17 mouse cellular contexts compared by ENCODE assay signal in genomic region chr1:188260259-188261107, GRCm38 (mm10). TPM values are rescaled to one million over a fixed set of nuclear protein-coding genes. Genes with fewer than 3 reads are reported as not detected.
DNase-seq lines count a peak whose midpoint lies in the region; ATAC-seq and TF ChIP-seq lines count a peak whose summit lies in the region.
"Had no signal": no experiment of that assay in that cellular context is flagged by ENCODE, and none has a peak within 500 bp of the region (broad histone marks: within the 10 kb centered on the region; RNA-seq: fewer than 3 reads in every experiment).

No protein-coding gene starts in this region.

- H3K27me3 ChIP-seq in heart, postnatal 0 days (ENCODE audit: control insufficient read depth, insufficient read depth, low read length), result no peaks in the 10 kb centered on the region
- H3K27me3 ChIP-seq in forebrain, embryonic 15.5 days, result no peaks in the 10 kb centered on the region
- no peaks in the 10 kb centered on the region for H3K27me3 ChIP-seq in midbrain, embryonic 13.5 days
- no peaks in the 10 kb centered on the region for H3K27me3 ChIP-seq in kidney, embryonic 15.5 days
- H3K27me3 ChIP-seq: intestine, embryonic 15.5 days; liver, embryonic 15.5 days had no signal

- H3K4me2 ChIP-seq in heart, postnatal 0 days (ENCODE audit: low read depth, low read length), result no peak overlapping the region
- H3K4me2 ChIP-seq in forebrain, embryonic 15.5 days (replicated peaks), result no peak overlapping the region
- H3K4me2 ChIP-seq in midbrain, embryonic 13.5 days (replicated peaks), result no peak overlapping the region
- no peak overlapping the region for H3K4me2 ChIP-seq in kidney, embryonic 15.5 days
- H3K4me2 ChIP-seq: intestine, embryonic 15.5 days; limb, embryonic 12.5 days; liver, embryonic 15.5 days had no signal

- H3K4me3 ChIP-seq in heart, postnatal 0 days (ENCODE audit: low read depth, low read length), result no peak overlapping the region
- H3K4me3 ChIP-seq in forebrain, embryonic 15.5 days, result no peak overlapping the region
- no peak overlapping the region for H3K4me3 ChIP-seq in midbrain, embryonic 13.5 days (replicated peaks)
- no peak overlapping the region for H3K4me3 ChIP-seq in kidney, embryonic 15.5 days (replicated peaks)
- H3K4me3 ChIP-seq: intestine, embryonic 15.5 days; limb, embryonic 12.5 days; liver, embryonic 15.5 days had no signal

- H3K9me3 ChIP-seq in heart, postnatal 0 days (replicated peaks; ENCODE audit: control insufficient read depth, low read length), result no peaks in the 10 kb centered on the region
- no peaks in the 10 kb centered on the region for H3K9me3 ChIP-seq in forebrain, embryonic 15.5 days
- H3K9me3 ChIP-seq in midbrain, embryonic 13.5 days, result no peaks in the 10 kb centered on the region
- H3K9me3 ChIP-seq in kidney, embryonic 15.5 days (replicated peaks), result no peaks in the 10 kb centered on the region
- H3K9me3 ChIP-seq: intestine, embryonic 15.5 days; limb, embryonic 12.5 days; liver, embryonic 15.5 days had no signal

- peak; percentile 16; the same call in 1 of the 2 replicates for TF ChIP-seq CTCF in heart, postnatal 0 days (IDR thresholded peaks at IDR 0.05; ENCODE audit: low read depth)

- no peaks in the 10 kb centered on the region for H3K4me1 ChIP-seq in heart, postnatal 0 days (ENCODE audit: control insufficient read depth, insufficient read depth)
- peaks cover 19% of the 10 kb centered on the region for H3K4me1 ChIP-seq in forebrain, embryonic 15.5 days
- peaks cover 25% of the 10 kb centered on the region for H3K4me1 ChIP-seq in midbrain, embryonic 13.5 days (replicated peaks)
- no peaks in the 10 kb centered on the region for H3K4me1 ChIP-seq in kidney, embryonic 15.5 days
- H3K4me1 ChIP-seq: intestine, embryonic 15.5 days; liver, embryonic 15.5 days had no signal

- H3K9ac ChIP-seq in heart, postnatal 0 days (replicated peaks; ENCODE audit: low read depth, low read length), result no peak overlapping the region
- H3K9ac ChIP-seq in forebrain, embryonic 15.5 days (replicated peaks), result no peak overlapping the region
- H3K9ac ChIP-seq in midbrain, embryonic 13.5 days (replicated peaks), result no peak overlapping the region
- H3K9ac ChIP-seq in kidney, embryonic 15.5 days, result no peak overlapping the region
- H3K9ac ChIP-seq: intestine, embryonic 15.5 days; limb, embryonic 12.5 days; liver, embryonic 15.5 days had no signal

- no peak for ATAC-seq in heart, postnatal 0 days (ENCODE audit: insufficient read depth, low read depth)
- ATAC-seq in forebrain, embryonic 15.5 days (replicated peaks), result peak; percentile 77
- ATAC-seq in midbrain, embryonic 13.5 days, result peak; percentile 85
- no peak for ATAC-seq in kidney, embryonic 15.5 days (replicated peaks; ENCODE audit: low FRiP score)
- ATAC-seq: intestine, embryonic 15.5 days had no signal

- H3K27ac ChIP-seq in heart, postnatal 0 days (ENCODE audit: low read depth), result no peak overlapping the region
- H3K27ac ChIP-seq in forebrain, embryonic 15.5 days (replicated peaks), result no peak overlapping the region; the same call in 1 of the 2 replicates
- peak overlapping the region; percentile 36 for H3K27ac ChIP-seq in midbrain, embryonic 13.5 days
- no peak overlapping the region for H3K27ac ChIP-seq in kidney, embryonic 15.5 days
- H3K27ac ChIP-seq: intestine, embryonic 15.5 days; limb, embryonic 12.5 days; liver, embryonic 15.5 days had no signal

- DNase-seq in heart, postnatal 0 days (ENCODE audit: low spot score), result no peak
- DNase-seq in heart, adult 8-10 months (ENCODE audit: low spot score), result no peak
- DNase-seq in embryo, embryonic 10 days (ENCODE audit: low spot score), result peak; percentile 46
- DNase-seq in spleen, postnatal 36 days (ENCODE audit: low spot score in 2 of 2), result no peak
- DNase-seq in thymus, postnatal 14 days, result no peak
- DNase-seq: adrenal gland, postnatal 10 days; B cell, adult 2 months; cerebellum, adult 9-11 months; gastrocnemius, postnatal 36 days; kidney, postnatal 25 days had no signal

- WGBS in heart, postnatal 0 days, result 69% methylated on average over 6 of the region's 6 CpGs
- WGBS in forebrain, embryonic 15.5 days, result 54% methylated on average over 6 of the region's 6 CpGs
- 53% methylated on average over 6 of the region's 6 CpGs for WGBS in midbrain, embryonic 13.5 days
- WGBS in kidney, embryonic 15.5 days, result 78% methylated on average over 6 of the region's 6 CpGs

- no peaks in the 10 kb centered on the region for H3K36me3 ChIP-seq in heart, postnatal 0 days (replicated peaks; ENCODE audit: control insufficient read depth, insufficient read depth, low read length)
- no peaks in the 10 kb centered on the region for H3K36me3 ChIP-seq in forebrain, embryonic 15.5 days
- no peaks in the 10 kb centered on the region for H3K36me3 ChIP-seq in midbrain, embryonic 13.5 days
- H3K36me3 ChIP-seq in kidney, embryonic 15.5 days, result no peaks in the 10 kb centered on the region
- H3K36me3 ChIP-seq: intestine, embryonic 15.5 days; limb, embryonic 12.5 days; liver, embryonic 15.5 days had no signal

- no peak for TF ChIP-seq EP300 in heart, postnatal 0 days (IDR thresholded peaks at IDR 0.05; ENCODE audit: low read depth)

RNA-seq across cellular contexts. Expression of gene Ush2a, which starts 1.3 kb away (rescaled TPM):
- total RNA-seq in heart, postnatal 0 days (2014; rRNA removed; ENCODE audit: low replicate concordance), result 0.11 and 0.77 TPM in 2 replicates
- 0.10 TPM in 1 of 2 replicates, not detected in the other for polyA plus RNA-seq in heart, postnatal 0 days (2015; fragmentation: Nextera tagmentation; extraction: Ambion mirVana)
- total RNA-seq in heart, adult 8-10 months (2022), result under 1 TPM in 2 of 4 experiments, not detected in 2; 0.06 to 0.19 TPM
- polyA plus RNA-seq in forebrain, embryonic 15.5 days (2015; fragmentation: Nextera tagmentation; extraction: Ambion mirVana), result 0.04 and 0.10 TPM in 2 replicates
- 0.13 and 0.23 TPM in 2 replicates for polyA plus RNA-seq in midbrain, embryonic 13.5 days (2015; fragmentation: Nextera tagmentation; extraction: Ambion mirVana)
- 0.01 and 0.03 TPM in 2 replicates for polyA plus RNA-seq in kidney, embryonic 15.5 days (2015; fragmentation: Nextera tagmentation; extraction: Ambion mirVana)
- total RNA-seq: gastrocnemius, postnatal 36 days had no signal
- polyA plus RNA-seq: liver, embryonic 15.5 days; stomach, embryonic 16.5 days had no signal

Comparison
In these comparisons a context has a peak if more than half of its experiments do, and no peak if none do; other contexts are left out.
1. ATAC-seq: peak in forebrain, embryonic 15.5 days (single experiment) and midbrain, embryonic 13.5 days (single experiment); none in heart, postnatal 0 days (single experiment) and kidney, embryonic 15.5 days (single experiment).